Comparison of ENCODE assay signal across 24 mouse cellular contexts in genomic region chr6:123123195-123123594, GRCm38 (mm10). TPM values are rescaled to one million over a fixed set of nuclear protein-coding genes. Genes with fewer than 3 reads are reported as not detected.
DNase-seq lines count a peak whose midpoint lies in the region; ATAC-seq and TF ChIP-seq lines count a peak whose summit lies in the region.
"Had no signal": no experiment of that assay in that cellular context is flagged by ENCODE, and none has a peak within 500 bp of the region (broad histone marks: within the 10 kb centered on the region; RNA-seq: fewer than 3 reads in every experiment).

No protein-coding gene starts in this region.

- TF ChIP-seq EP300 in liver, postnatal 0 days (IDR thresholded peaks at IDR 0.05; ENCODE audit: low read depth), result no peak

- peak; percentile 45; the same call in 1 of the 2 replicates for ATAC-seq in liver, postnatal 0 days
- ATAC-seq in liver, embryonic 11.5 days (replicated peaks; ENCODE audit: low FRiP score), result no peak
- peak; percentile 88 for ATAC-seq in monocyte, adult 5-6 weeks (replicated peaks; ENCODE audit: insufficient number of reproducible peaks, low FRiP score, low TSS enrichment, poor library complexity, severe bottlenecking)
- ATAC-seq: forebrain, embryonic 14.5 days; intestine, postnatal 0 days; midbrain, embryonic 16.5 days had no signal

- H3K4me3 ChIP-seq in gastrocnemius, adult 2 months, result peak overlapping the region; percentile 23; the same call in 1 of the 2 replicates
- H3K4me3 ChIP-seq in liver, postnatal 0 days (ENCODE audit: low read depth, low read length), result peak overlapping the region; percentile 28
- H3K4me3 ChIP-seq in liver, embryonic 11.5 days (ENCODE audit: low read depth, low read length), result no peak overlapping the region
- H3K4me3 ChIP-seq: heart, adult 2 months; megakaryocyte, embryonic 14.5 days had no signal

- intact Hi-C loops in gastrocnemius, adult 2 months (cut with DNase I), result no loop called here
- intact Hi-C loops in gastrocnemius, postnatal 36 days (cut with DNase I), result no loop called here

- H3K27me3 ChIP-seq in liver, postnatal 0 days (ENCODE audit: insufficient read depth, low read length), result no peaks in the 10 kb centered on the region
- no peaks in the 10 kb centered on the region for H3K27me3 ChIP-seq in liver, embryonic 11.5 days (replicated peaks; ENCODE audit: control insufficient read depth, insufficient read depth, low read length)
- H3K27me3 ChIP-seq: megakaryocyte, embryonic 14.5 days had no signal

- H3K9me3 ChIP-seq in liver, postnatal 0 days (ENCODE audit: low read length), result no peaks in the 10 kb centered on the region
- no peaks in the 10 kb centered on the region for H3K9me3 ChIP-seq in liver, embryonic 11.5 days (ENCODE audit: control insufficient read depth, low read length)

- H3K27ac ChIP-seq in gastrocnemius, adult 2 months, result no peak overlapping the region
- peak overlapping the region; percentile 68 for H3K27ac ChIP-seq in liver, postnatal 0 days (ENCODE audit: low read depth)
- H3K27ac ChIP-seq in liver, embryonic 11.5 days (ENCODE audit: low read depth, low read length), result no peak overlapping the region
- H3K27ac ChIP-seq: heart, adult 2 months; hindbrain, embryonic 14.5 days; left cerebral cortex, adult 2 months had no signal

- H3K4me2 ChIP-seq in liver, postnatal 0 days (ENCODE audit: low read depth, low read length), result peak overlapping the region; percentile 5; the same call in 1 of the 2 replicates
- no peak overlapping the region for H3K4me2 ChIP-seq in liver, embryonic 11.5 days
- H3K4me2 ChIP-seq: hindbrain, embryonic 14.5 days had no signal

- DNase-seq in gastrocnemius, adult 2 months, result no peak
- DNase-seq in gastrocnemius, postnatal 36 days, result no peak
- DNase-seq in liver, postnatal 0 days, result no peak
- no peak for DNase-seq in liver, embryonic 11.5 days (ENCODE audit: low spot score)
- DNase-seq in brain, adult 2 months (ENCODE audit: low read depth, low spot score), result peak; percentile 9
- no peak for DNase-seq in embryo, embryonic 9.5 days (ENCODE audit: extremely low spot score)
- DNase-seq in cerebellum, adult 9-11 months, result no peak
- DNase-seq: adrenal gland, postnatal 10 days; cerebellum, adult 11 months; thymus, adult 18-20 months had no signal

- H3K9ac ChIP-seq in liver, postnatal 0 days (replicated peaks), result no peak overlapping the region
- H3K9ac ChIP-seq in liver, embryonic 11.5 days (ENCODE audit: low read depth, low read length), result no peak overlapping the region
- H3K9ac ChIP-seq: hindbrain, embryonic 14.5 days had no signal

- H3K4me1 ChIP-seq in liver, postnatal 0 days (ENCODE audit: insufficient read depth), result no peaks in the 10 kb centered on the region
- no peaks in the 10 kb centered on the region for H3K4me1 ChIP-seq in liver, embryonic 11.5 days (replicated peaks; ENCODE audit: control insufficient read depth, insufficient read depth, low read length)
- H3K4me1 ChIP-seq: megakaryocyte, embryonic 14.5 days had no signal

- no peaks in the 10 kb centered on the region for H3K36me3 ChIP-seq in liver, postnatal 0 days (replicated peaks; ENCODE audit: insufficient read depth, low read length)
- H3K36me3 ChIP-seq in liver, embryonic 11.5 days (ENCODE audit: control insufficient read depth, insufficient read depth, low read length), result no peaks in the 10 kb centered on the region

- TF ChIP-seq CTCF in gastrocnemius, adult 2 months (IDR thresholded peaks at IDR 0.05), result no peak
- TF ChIP-seq CTCF in liver, postnatal 0 days (IDR thresholded peaks at IDR 0.05; ENCODE audit: low read depth), result no peak

- WGBS in liver, postnatal 0 days (ENCODE audit: insufficient replicate concordance), result 21% methylated on average over 3 of the region's 3 CpGs
- 51% methylated on average over 3 of the region's 3 CpGs for WGBS in liver, embryonic 11.5 days

RNA-seq across cellular contexts. Expression of gene Clec4a2, which starts 17.0 kb away (rescaled TPM):
- total RNA-seq in gastrocnemius, adult 2 months (2021), result under 1 TPM; 0.36 to 0.95 TPM
- 1 to 10 TPM in 1 of 2 experiments, under 1 TPM in 1; 0.54 to 1.1 TPM for total RNA-seq in gastrocnemius, postnatal 36 days (2021)
- 20.4 and 20.6 TPM in 2 replicates for polyA plus RNA-seq in liver, postnatal 0 days (2015; fragmentation: Nextera tagmentation; extraction: Ambion mirVana)
- polyA plus RNA-seq in liver, embryonic 11.5 days (2014; fragmentation: Nextera tagmentation; extraction: Ambion mirVana), result 2.9 and 3.7 TPM in 2 replicates
- 5.6 to 19.5 TPM (median 16.4 TPM) in 3 replicates for total RNA-seq in monocyte, adult 5-6 weeks (2017)

RNA-seq across cellular contexts. Expression of gene Clec4b2, which starts 49.5 kb away (rescaled TPM):
- not detected for total RNA-seq in gastrocnemius, adult 2 months (2021)
- not detected for total RNA-seq in gastrocnemius, postnatal 36 days (2021)
- polyA plus RNA-seq in liver, postnatal 0 days (2015; fragmentation: Nextera tagmentation; extraction: Ambion mirVana), result 0.21 and 0.45 TPM in 2 replicates
- not detected in 2 replicates for polyA plus RNA-seq in liver, embryonic 11.5 days (2014; fragmentation: Nextera tagmentation; extraction: Ambion mirVana)
- total RNA-seq in monocyte, adult 5-6 weeks (2017), result not detected in 3 replicates
- total RNA-seq: adrenal gland, postnatal 10 days; heart, adult 2 months; left cerebral cortex, adult 2 months had no signal
- polyA plus RNA-seq: cortical plate, adult 2 months; forebrain, embryonic 14.5 days; heart, adult 2 months; heart, postnatal 0 days; hindbrain, embryonic 14.5 days; intestine, postnatal 0 days; large intestine, adult 2 months; limb, embryonic 14.5 days; midbrain, embryonic 16.5 days; neural tube, embryonic 11.5 days; urinary bladder, adult 2 months had no signal
